Mouse (Mus musculus) splenic B cell, adult 2 months (primary cell): ENCODE results near the gene Dtnb.

Experiments used
- DNase-seq: peaks from one replicate; pipeline ENCODE4 v3.0.0-alpha.2; 2011; ENCODE audit warnings: low read depth, low spot score
- H3K27me3 ChIP-seq: 2 replicates; pipeline ENCODE4 v1.6.1; 2012; ENCODE audit warnings: mild to moderate bottlenecking, low read length, moderate library complexity, mixed read lengths; ENCODE audit not compliant: control insufficient read depth, poor library complexity, insufficient read depth, severe bottlenecking
- H3K36me3 ChIP-seq: 2 replicates; pipeline ENCODE4 v1.6.1; 2012; ENCODE audit warnings: mild to moderate bottlenecking, low read length, moderate library complexity, mixed read lengths; ENCODE audit not compliant: control insufficient read depth, poor library complexity, insufficient read depth, severe bottlenecking

The Dtnb gene

DNA sequence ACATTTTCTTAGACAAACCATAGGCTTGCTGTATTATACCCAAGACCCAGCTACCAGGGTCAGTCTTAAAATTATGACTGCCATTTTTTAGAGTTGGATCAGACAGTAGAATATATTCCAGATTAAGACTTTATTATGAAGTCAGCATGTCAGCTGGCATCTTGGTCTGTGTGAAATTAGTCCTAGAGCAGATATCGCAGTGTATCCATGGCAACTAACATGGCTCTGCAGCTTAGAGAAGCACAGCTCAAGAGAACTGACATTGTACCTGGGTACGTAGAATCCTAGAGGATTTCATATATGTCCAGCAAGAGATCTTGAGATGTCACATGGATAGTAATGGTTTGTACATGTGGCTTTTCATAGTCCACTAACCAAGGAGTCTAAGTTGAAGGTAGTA lies 148.3 kb downstream of the Dtnb start:
- H3K36me3 ChIP-seq, result no peaks in the 10 kb centered on the region; the same call in 1 of the 2 replicates
- no peaks in the 10 kb centered on the region for H3K27me3 ChIP-seq
- no peak for DNase-seq

GRCm38 (mm10) chr12:3723762-3724161 lies 151.6 kb downstream of the Dtnb start:
- no peak for DNase-seq
- Histone ChIP-seq H3K36me3 (no peaks in the 10 kb centered on the region; the same call in 1 of the 2 replicates), H3K27me3 (no peaks in the 10 kb centered on the region)

- DNase-seq, result no peak
- no peaks in the 10 kb centered on the region for H3K27me3 ChIP-seq
- H3K36me3 ChIP-seq, result no peaks in the 10 kb centered on the region; the same call in 1 of the 2 replicates
These were observed 152.7 kb downstream of the Dtnb start for GRCm38 (mm10) chr12:3724822-3725370.

DNA sequence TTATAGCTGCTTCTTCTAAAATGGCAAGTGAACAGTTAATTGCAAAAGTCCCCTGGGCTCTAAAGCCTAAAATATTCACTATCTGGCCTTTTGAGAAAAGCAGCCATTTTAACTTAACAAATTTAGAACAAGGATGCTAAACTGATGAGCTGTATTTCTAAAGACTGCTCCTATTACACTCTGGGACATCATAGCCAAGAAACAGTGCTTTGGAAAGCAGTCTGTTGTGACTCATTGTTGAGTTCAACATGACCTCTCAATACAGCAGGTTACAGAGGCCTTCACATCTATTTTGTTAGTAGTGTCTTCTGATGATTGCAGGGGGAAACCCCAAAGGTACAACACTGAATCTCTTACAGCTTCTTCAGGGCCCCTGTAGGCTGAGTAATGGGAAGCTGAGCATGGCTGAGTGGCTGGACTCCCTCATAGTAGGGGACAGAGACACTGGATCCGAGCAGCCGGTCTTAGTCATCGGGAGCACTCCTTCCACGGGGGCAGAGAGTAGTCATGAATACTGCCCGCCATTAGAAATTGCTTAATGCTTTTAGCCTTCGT lies 157.4 kb downstream of the Dtnb start:
- Histone ChIP-seq H3K27me3 (no peaks in the 10 kb centered on the region), H3K36me3 (no peaks in the 10 kb centered on the region)
- no peak for DNase-seq

DNA sequence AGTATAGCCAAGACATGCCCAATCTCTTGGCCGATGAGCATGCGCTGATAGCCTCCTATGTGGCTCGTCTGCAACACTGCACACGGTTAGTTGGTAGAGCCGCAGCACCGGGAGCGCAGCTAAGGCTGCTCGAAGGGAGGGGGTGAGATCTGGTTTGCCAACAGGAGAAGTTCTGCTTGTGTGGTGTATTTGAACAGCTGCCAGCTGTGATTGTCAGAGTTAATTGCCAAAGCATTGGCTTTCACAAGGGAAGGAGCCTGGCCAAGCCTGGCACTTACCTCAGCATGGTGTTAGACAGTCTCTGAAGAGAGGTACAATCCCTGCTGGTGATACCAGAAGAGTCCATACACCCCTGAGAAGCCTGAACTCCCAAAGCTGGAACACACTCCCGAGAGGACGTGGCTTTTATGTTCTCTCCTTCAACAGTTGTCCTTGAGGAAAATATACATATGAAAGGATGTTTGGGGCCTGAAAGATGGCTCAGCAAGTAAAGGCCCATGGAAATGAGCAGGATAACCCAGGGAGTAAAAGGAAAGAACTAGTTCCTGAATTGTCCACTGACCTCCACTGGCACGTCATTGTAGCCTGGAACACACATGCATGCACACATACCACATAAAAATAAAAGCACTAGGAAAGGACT lies 160.6 kb downstream of the Dtnb start:
- no peaks in the 10 kb centered on the region for H3K27me3 ChIP-seq
- DNase-seq, result no peak
- H3K36me3 ChIP-seq, result no peaks in the 10 kb centered on the region

DNA sequence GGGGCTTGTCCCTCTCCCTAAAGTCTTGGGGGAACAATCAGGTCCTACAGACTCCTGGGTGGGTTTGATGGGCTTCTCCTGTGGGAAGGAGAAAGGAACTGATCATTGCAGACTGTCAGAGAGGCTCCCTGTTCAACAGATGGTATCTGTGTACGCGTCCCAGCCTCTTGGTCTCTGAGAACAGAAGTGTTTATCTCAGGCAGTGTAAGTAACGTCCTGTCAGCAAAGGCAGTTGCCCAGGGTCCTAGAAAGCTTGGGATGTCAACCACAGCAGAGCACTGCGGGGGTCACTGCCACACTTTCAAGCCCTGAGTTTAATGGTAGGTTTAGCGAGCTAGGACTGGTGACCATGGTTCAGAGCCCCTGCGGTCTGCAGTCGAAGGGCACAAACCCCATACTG lies 161.1 kb downstream of the Dtnb start:
- Histone ChIP-seq H3K27me3 (no peaks in the 10 kb centered on the region), H3K36me3 (no peaks in the 10 kb centered on the region)

GRCm38 (mm10) chr12:3737009-3737408 lies 164.8 kb downstream of the Dtnb start:
- no peak for DNase-seq
- no peaks in the 10 kb centered on the region for H3K36me3 ChIP-seq
- H3K27me3 ChIP-seq, result no peaks in the 10 kb centered on the region

More for the DNA sequence above, 161.1 kb downstream of the Dtnb start:
- no peak for DNase-seq

- no peak for DNase-seq
- Histone ChIP-seq H3K27me3 (no peaks in the 10 kb centered on the region), H3K36me3 (no peaks in the 10 kb centered on the region)
These were observed 166.8 kb downstream of the Dtnb start for GRCm38 (mm10) chr12:3738741-3739529.

DNA sequence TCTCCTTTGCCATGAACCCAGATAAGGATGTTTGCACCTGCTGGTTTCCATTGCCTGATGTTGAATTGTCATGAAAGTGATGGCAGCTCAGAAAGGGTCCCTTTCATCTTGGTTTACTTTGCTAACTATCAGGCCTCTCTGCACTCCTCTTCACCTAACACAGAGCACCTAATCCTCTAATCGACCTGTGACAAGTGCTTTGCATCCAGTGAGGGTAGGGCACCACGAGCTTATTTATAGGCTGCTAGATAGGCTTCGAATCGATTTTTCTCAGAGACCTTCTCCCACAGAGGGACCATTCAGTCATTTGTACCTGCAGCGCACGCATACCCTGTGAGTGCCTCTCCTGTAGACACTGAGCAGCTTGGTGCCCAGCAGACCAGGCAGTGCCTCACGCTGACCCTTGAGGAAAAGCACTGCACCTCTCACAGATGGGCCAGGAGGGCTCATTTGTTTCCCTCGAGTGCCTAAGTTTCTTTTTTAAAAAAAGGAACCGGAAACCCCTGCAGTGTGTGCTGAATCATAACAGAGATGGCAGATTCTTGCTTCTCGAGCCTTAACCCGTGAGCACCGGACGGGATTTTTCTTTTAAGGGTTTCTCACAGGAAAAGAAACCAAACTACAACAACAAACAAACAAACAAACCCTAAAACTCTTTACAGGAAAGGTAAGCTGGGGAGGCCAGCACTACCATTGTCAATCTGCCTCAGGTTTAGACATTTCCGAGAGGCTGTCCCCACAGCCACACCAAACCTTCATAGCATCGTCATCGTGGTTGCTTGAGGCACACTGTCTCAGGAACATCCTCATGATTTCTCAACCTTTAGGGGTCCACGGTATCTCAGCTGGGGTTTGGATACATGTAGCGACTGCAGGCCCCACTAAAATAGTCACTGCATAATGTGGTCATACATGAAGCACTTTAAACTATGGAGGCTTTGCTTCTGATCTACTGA lies 167.8 kb downstream of the Dtnb start:
- peak; percentile 60 for DNase-seq
- no peaks in the 10 kb centered on the region for H3K36me3 ChIP-seq
- H3K27me3 ChIP-seq, result no peaks in the 10 kb centered on the region

DNA sequence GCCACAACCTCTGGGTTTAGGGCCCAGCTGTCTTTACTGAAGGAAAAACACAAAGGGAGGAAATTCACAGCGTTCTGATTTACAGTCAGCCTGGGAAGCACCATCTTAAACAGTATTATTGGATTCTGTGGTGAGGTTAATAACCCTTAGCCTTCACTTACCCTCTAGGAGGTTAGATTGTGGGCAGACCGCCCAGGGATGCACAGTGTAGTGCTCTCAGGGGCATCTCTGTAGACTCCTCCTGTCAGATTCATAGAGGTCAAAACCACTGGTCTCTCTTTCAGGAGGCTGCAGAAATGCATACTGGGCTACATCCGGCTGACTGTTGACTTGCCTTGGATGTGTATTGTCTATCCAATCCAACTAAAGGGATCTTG lies 168.5 kb downstream of the Dtnb start:
- H3K36me3 ChIP-seq, result no peaks in the 10 kb centered on the region
- no peak for DNase-seq

GRCm38 (mm10) chr12:3745432-3746105 lies 173.4 kb downstream of the Dtnb start:
- Histone ChIP-seq H3K27me3 (no peaks in the 10 kb centered on the region), H3K36me3 (no peaks in the 10 kb centered on the region)
- peak; percentile 54 for DNase-seq

More for the DNA sequence above, 168.5 kb downstream of the Dtnb start:
- no peaks in the 10 kb centered on the region for H3K27me3 ChIP-seq

- no peak for DNase-seq
- H3K36me3 ChIP-seq, result no peaks in the 10 kb centered on the region
- H3K27me3 ChIP-seq, result no peaks in the 10 kb centered on the region
These were observed 174.2 kb downstream of the Dtnb start for GRCm38 (mm10) chr12:3746369-3746768.

- Histone ChIP-seq H3K27me3 (no peaks in the 10 kb centered on the region), H3K36me3 (no peaks in the 10 kb centered on the region)
- DNase-seq, result peak; percentile 16
These were observed 175.4 kb downstream of the Dtnb start for GRCm38 (mm10) chr12:3747583-3747982.

DNA sequence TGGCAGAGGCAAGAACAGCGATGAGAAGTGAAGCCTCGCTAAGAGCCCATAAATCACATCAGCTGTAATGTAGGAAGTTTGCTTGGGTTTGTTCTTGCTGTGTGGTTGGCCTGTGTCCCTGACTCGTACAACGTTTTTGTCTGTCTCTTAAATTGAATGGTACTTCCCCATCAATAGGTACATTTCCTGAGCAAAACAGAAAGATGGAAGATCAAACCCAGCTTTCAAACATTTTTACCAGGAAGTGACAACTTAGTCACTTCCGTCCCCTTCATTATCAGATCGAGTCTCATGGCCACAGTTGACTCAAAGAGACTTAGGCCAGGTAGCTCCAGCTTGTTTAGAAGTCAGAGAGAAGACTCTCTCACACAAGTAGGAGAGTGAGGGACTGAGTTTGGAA lies 183.3 kb downstream of the Dtnb start:
- H3K27me3 ChIP-seq, result no peaks in the 10 kb centered on the region
- no peak for DNase-seq
- H3K36me3 ChIP-seq, result 0 out of 2 replicates have a peak, but pooled peaks cover 1% of the 10 kb centered on the region
